Mouse (Mus musculus) intestine, embryonic 15.5 days (tissue): ENCODE measurements around the gene Gm10563. TPM values are rescaled to one million over a fixed set of nuclear protein-coding genes. Genes with fewer than 3 reads are reported as not detected.
A peak's percentile ranks its signal among the peaks of the same experiment; 100 is the strongest.
"Not testable (repeated sequence)": the region's sequence is repeated elsewhere in the genome, so short reads cannot be mapped to it uniquely, and the experiment has no call there.

Experiments
- ATAC-seq: fragments of 200-750 bp; cut with Nextera tagmentation; 2 replicates; pipeline ENCODE4 v1.8.0; 2017; ENCODE audit warnings: moderate TSS enrichment, moderate library complexity
- H3K27ac ChIP-seq: fragments of 300-500 bp; sonication (generic); 2 replicates; pipeline ENCODE4 v1.5.1; 2015; ENCODE audit warnings: mild to moderate bottlenecking, inconsistent platforms
- H3K27me3 ChIP-seq: fragments of 300-500 bp; sonication (generic); replicated peaks from 2 replicates; pipeline ENCODE4 v1.6.1; 2015; ENCODE audit warnings: inconsistent platforms
- H3K36me3 ChIP-seq: fragments of 300-500 bp; sonication (generic); 2 replicates; pipeline ENCODE4 v1.6.1; 2015; ENCODE audit warnings: inconsistent platforms
- H3K4me1 ChIP-seq: fragments of 300-500 bp; sonication (generic); replicated peaks from 2 replicates; pipeline ENCODE4 v1.6.1; 2015; ENCODE audit warnings: inconsistent platforms
- H3K4me2 ChIP-seq: fragments of 300-500 bp; sonication (generic); replicated peaks from 2 replicates; pipeline ENCODE4 v1.6.1; 2015; ENCODE audit warnings: mild to moderate bottlenecking, inconsistent platforms
- H3K4me3 ChIP-seq: fragments of 300-500 bp; sonication (generic); replicated peaks from 2 replicates; pipeline ENCODE4 v1.5.1; 2015; ENCODE audit warnings: inconsistent platforms
- H3K9ac ChIP-seq: fragments of 300-500 bp; sonication (generic); 2 replicates; pipeline ENCODE4 v1.6.1; 2015; ENCODE audit warnings: inconsistent platforms
- H3K9me3 ChIP-seq: fragments of 300-500 bp; sonication (generic); 2 replicates; pipeline ENCODE4 v1.6.1; 2016; ENCODE audit warnings: inconsistent platforms
- WGBS: fragments of 180-500 bp; shearing (Covaris S2); methylation state at CpG from one replicate; pipeline ENCODE4 v1.1.7; 2015; 5-methylcytosine and 5-hydroxymethylcytosine counted together
- polyA plus RNA-seq: library from polyadenylated mRNA; unstranded; fragments of >200 nt; fragmentation: Nextera tagmentation; extraction: Ambion mirVana; gene quantifications from 2 replicates; pipeline ENCODE4 v1.2.1, GENCODE M21; 2015

Gm10563 gene
- polyA plus RNA-seq, 1 experiment from 2014 or later: not detected

- ATAC-seq: no peak
- Histone ChIP-seq H3K4me2 (no peak overlapping the region), H3K9me3 (no peaks in the 10 kb centered on the region), H3K9ac (no peak overlapping the region), H3K4me1 (no peaks in the 10 kb centered on the region), H3K36me3 (peaks cover 28% of the 10 kb centered on the region), H3K4me3 (no peak overlapping the region), H3K27ac (no peak overlapping the region), H3K27me3 (no peaks in the 10 kb centered on the region)
- 94% methylated on average over 5 of the region's 5 CpGs for WGBS
These were observed 55.9 kb downstream of the Gm10563 start for GRCm38 (mm10) chr4:155589356-155589755.

DNA sequence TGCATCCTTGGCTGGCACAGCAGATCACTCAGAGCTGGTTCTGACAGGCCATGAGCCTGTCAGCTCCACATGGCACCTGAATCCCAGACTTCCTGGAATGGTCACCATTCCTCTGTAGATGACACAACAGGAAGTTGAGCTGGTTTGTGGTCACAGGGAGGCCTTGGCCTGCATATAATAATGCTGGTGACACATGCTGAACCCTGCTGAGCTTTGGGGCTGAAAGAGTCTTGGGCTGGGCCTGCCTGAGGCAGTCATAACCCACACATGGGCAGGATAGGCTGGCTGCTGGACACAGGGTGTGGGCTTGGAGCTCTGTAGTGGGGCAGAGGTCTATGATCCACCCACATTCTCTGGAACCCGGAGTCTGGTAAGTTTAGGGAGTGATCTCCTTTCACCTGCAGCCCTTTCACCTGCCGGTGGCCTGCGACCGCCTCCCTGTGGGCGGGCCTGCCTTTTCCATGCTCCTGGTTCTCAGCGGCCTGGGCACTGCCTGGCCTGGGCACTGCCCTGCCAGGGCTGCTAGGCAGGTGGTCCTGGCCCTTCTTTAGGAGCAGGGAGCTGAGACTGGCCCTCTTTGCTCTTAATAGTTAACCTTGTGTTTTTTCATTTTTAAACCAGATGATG is 62.8 kb downstream of the Gm10563 start:
- Histone ChIP-seq H3K4me2 (no peak overlapping the region), H3K4me3 (no peak overlapping the region), H3K9me3 (no peaks in the 10 kb centered on the region), H3K36me3 (peaks cover 19% of the 10 kb centered on the region), H3K27ac (no peak overlapping the region), H3K27me3 (no peaks in the 10 kb centered on the region), H3K9ac (no peak overlapping the region), H3K4me1 (no peaks in the 10 kb centered on the region)
- ATAC-seq: no peak
- 89% methylated on average over 6 of the region's 6 CpGs for WGBS

- no peak overlapping the region for H3K27ac ChIP-seq
- H3K36me3 ChIP-seq: peaks cover 24% of the 10 kb centered on the region
- H3K27me3 ChIP-seq: no peaks in the 10 kb centered on the region
- no peaks in the 10 kb centered on the region for H3K4me1 ChIP-seq
- H3K4me3 ChIP-seq: no peak overlapping the region
- H3K9ac ChIP-seq: no peak overlapping the region
- H3K4me2 ChIP-seq: no peak overlapping the region
- 0 out of 2 replicates have a peak, but pooled peaks have one; percentile 56 for ATAC-seq
- no peaks in the 10 kb centered on the region for H3K9me3 ChIP-seq
- WGBS: 31% methylated on average over 1 of the region's 1 CpGs
These were observed 64.8 kb downstream of the Gm10563 start for GRCm38 (mm10) chr4:155580420-155580819.

- Histone ChIP-seq H3K27ac (no peak overlapping the region), H3K9me3 (no peaks in the 10 kb centered on the region), H3K4me1 (no peaks in the 10 kb centered on the region), H3K9ac (no peak overlapping the region), H3K4me3 (no peak overlapping the region), H3K27me3 (no peaks in the 10 kb centered on the region), H3K4me2 (no peak overlapping the region), H3K36me3 (peaks cover 8% of the 10 kb centered on the region; the same call in 1 of the 2 replicates)
- WGBS: 85% methylated on average over 7 of the region's 7 CpGs
- no peak for ATAC-seq
These were observed 66.7 kb downstream of the Gm10563 start for GRCm38 (mm10) chr4:155578336-155579125.

DNA sequence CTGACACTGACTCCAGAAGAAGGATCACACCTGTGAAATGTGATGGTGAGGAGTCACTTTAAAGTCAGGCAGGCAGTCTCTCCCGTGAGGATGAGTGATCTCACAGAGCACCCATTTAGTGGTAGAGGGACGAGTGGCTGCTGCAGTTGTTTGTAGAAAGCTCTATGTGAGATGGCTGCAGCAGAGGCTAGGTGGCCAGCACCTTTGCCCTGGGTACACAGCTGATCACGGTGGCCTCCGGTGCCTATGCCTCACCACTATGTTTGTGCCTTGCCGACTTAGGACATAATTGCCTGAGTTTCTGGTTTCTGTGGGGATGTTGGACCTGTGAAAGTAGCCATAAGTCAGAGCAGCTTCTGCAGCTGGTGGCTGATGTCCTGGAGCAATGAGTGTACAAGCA is 67.5 kb downstream of the Gm10563 start:
- Histone ChIP-seq H3K27me3 (no peaks in the 10 kb centered on the region), H3K9me3 (no peaks in the 10 kb centered on the region), H3K27ac (no peak overlapping the region), H3K4me2 (no peak overlapping the region), H3K4me1 (no peaks in the 10 kb centered on the region; the same call in 1 of the 2 replicates), H3K9ac (no peak overlapping the region), H3K36me3 (peaks cover 7% of the 10 kb centered on the region; the same call in 1 of the 2 replicates), H3K4me3 (no peak overlapping the region)
- WGBS: 78% methylated on average over 5 of the region's 5 CpGs
- no peak for ATAC-seq

- no peak overlapping the region for H3K9ac ChIP-seq
- H3K9me3 ChIP-seq: no peaks in the 10 kb centered on the region
- H3K36me3 ChIP-seq: peaks cover 7% of the 10 kb centered on the region; the same call in 1 of the 2 replicates
- 91% methylated on average over 9 of the region's 9 CpGs for WGBS
- H3K4me1 ChIP-seq: no peaks in the 10 kb centered on the region; the same call in 1 of the 2 replicates
- no peak overlapping the region for H3K4me3 ChIP-seq
- no peak overlapping the region for H3K27ac ChIP-seq
- no peak overlapping the region for H3K4me2 ChIP-seq
- ATAC-seq: no peak
- no peaks in the 10 kb centered on the region for H3K27me3 ChIP-seq
These were observed 68.1 kb downstream of the Gm10563 start for GRCm38 (mm10) chr4:155577132-155577531.

GRCm38 (mm10) chr4:155575521-155575920 is 69.7 kb downstream of the Gm10563 start:
- H3K9me3 ChIP-seq: no peaks in the 10 kb centered on the region
- no peak overlapping the region for H3K4me2 ChIP-seq
- no peak overlapping the region for H3K9ac ChIP-seq
- ATAC-seq: no peak
- WGBS: 93% methylated on average over 8 of the region's 8 CpGs
- peaks cover 4% of the 10 kb centered on the region for H3K4me1 ChIP-seq
- H3K27ac ChIP-seq: no peak overlapping the region
- no peak overlapping the region for H3K4me3 ChIP-seq
- H3K27me3 ChIP-seq: no peaks in the 10 kb centered on the region
- H3K36me3 ChIP-seq: peaks cover 7% of the 10 kb centered on the region; the same call in 1 of the 2 replicates

DNA sequence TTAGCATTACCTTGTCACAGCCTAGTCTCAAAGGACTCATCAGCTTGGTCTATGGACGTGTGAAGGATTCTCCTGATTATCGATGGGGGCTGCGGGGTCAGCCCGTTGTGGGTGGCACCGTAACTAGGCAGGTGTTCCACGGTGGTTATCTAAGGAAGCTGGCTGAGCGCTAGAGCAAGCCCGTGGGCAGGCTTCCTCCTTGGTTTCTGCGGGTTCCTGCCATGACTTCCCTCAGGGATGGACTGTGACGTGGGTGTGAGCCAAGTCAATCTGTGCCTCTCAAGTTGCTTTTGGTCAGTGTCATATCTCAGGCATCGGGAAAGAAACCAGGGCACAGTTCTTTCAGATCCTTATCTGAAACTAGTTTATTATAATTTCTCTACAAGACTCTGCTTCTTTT is 70.3 kb downstream of the Gm10563 start:
- Histone ChIP-seq H3K4me1 (peaks cover 6% of the 10 kb centered on the region), H3K36me3 (peaks cover 7% of the 10 kb centered on the region; the same call in 1 of the 2 replicates), H3K27ac (no peak overlapping the region), H3K9ac (no peak overlapping the region), H3K4me3 (no peak overlapping the region), H3K27me3 (no peaks in the 10 kb centered on the region), H3K9me3 (no peaks in the 10 kb centered on the region), H3K4me2 (no peak overlapping the region)
- WGBS: 87% methylated on average over 11 of the region's 11 CpGs
- ATAC-seq: no peak

DNA sequence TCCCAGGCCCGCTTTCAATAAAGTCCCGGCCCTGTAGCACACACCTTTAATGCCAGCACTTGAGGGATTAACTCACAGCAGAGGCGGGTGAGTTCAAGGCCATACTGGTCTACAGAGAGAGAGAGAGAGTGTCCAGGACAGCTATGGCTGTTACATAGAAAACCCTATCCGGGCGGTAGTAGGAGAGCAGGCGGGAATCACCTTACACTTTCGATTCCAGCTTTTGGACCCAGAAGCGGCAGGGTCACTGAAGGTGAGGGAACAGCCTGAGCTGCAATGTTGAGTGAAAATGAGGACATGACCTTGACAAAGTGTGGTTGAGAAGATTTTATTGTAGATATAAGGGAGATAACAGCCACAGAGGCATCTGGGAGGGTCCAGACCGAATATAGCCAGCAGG is 71.3 kb downstream of the Gm10563 start:
- H3K9me3 ChIP-seq: no peaks in the 10 kb centered on the region
- peaks cover 7% of the 10 kb centered on the region; the same call in 1 of the 2 replicates for H3K36me3 ChIP-seq
- H3K4me3 ChIP-seq: no peak overlapping the region
- H3K27ac ChIP-seq: no peak overlapping the region
- no peak overlapping the region for H3K4me2 ChIP-seq
- H3K27me3 ChIP-seq: no peaks in the 10 kb centered on the region
- peaks cover 6% of the 10 kb centered on the region for H3K4me1 ChIP-seq
- WGBS: 85% methylated on average over 9 of the region's 9 CpGs
- H3K9ac ChIP-seq: no peak overlapping the region
- ATAC-seq: no peak

DNA sequence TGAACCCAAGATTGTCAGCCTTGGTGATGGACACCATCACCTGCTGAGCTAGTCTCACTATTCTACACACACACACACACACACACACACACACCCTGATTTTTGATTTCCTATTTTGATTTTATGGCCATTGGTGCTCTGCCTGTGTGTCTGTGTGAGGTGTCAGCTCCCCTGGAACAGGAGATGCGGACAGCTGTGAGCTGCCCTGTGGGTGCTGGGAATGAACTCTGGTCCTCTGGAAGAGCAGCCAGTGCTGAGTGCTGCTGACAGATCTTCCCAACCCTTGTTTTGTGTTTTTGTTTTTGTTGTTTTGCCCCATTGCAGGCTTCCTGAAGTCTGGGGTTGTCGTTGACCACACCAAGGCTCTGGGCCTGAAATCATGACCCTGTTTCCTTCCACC is 72.1 kb downstream of the Gm10563 start:
- H3K27me3 ChIP-seq: no peaks in the 10 kb centered on the region
- no peaks in the 10 kb centered on the region for H3K9me3 ChIP-seq
- no peak for ATAC-seq
- 85% methylated on average over 2 of the region's 2 CpGs for WGBS
- H3K4me1 ChIP-seq: peaks cover 6% of the 10 kb centered on the region
- peaks cover 7% of the 10 kb centered on the region; the same call in 1 of the 2 replicates for H3K36me3 ChIP-seq
- no peak overlapping the region for H3K9ac ChIP-seq
- no peak overlapping the region for H3K27ac ChIP-seq
- H3K4me2 ChIP-seq: no peak overlapping the region
- H3K4me3 ChIP-seq: no peak overlapping the region

- no peak for ATAC-seq
- H3K36me3 ChIP-seq: no peaks in the 10 kb centered on the region
- no peaks in the 10 kb centered on the region for H3K9me3 ChIP-seq
- no peak overlapping the region for H3K4me2 ChIP-seq
- no peaks in the 10 kb centered on the region for H3K27me3 ChIP-seq
- H3K4me3 ChIP-seq: no peak overlapping the region
- H3K4me1 ChIP-seq: peaks cover 8% of the 10 kb centered on the region
- no peak overlapping the region for H3K9ac ChIP-seq
- WGBS: 71% methylated on average over 2 of the region's 2 CpGs
- H3K27ac ChIP-seq: no peak overlapping the region
These were observed 73.8 kb downstream of the Gm10563 start for GRCm38 (mm10) chr4:155571442-155571841.

GRCm38 (mm10) chr4:155570315-155570714 is 74.9 kb downstream of the Gm10563 start:
- not testable (repeated sequence) for H3K27me3 ChIP-seq, H3K9ac ChIP-seq, H3K4me3 ChIP-seq, H3K36me3 ChIP-seq, H3K4me2 ChIP-seq, H3K27ac ChIP-seq, H3K9me3 ChIP-seq, ATAC-seq
- peaks cover 13% of the 10 kb centered on the region for H3K4me1 ChIP-seq
- 83% methylated on average over 11 of the region's 11 CpGs for WGBS
